Mouse (Mus musculus) stomach, postnatal 0 days (tissue): ENCODE results near the gene Bin2.

ENCODE experiments used
- CTCF ChIP-seq: IDR thresholded peaks from 2 replicates; pipeline ENCODE4 v1.5.1; 2016; ENCODE audit warnings: antibody characterized with exemption, low read depth, mild to moderate bottlenecking, moderate library complexity
- EP300 ChIP-seq: optimal IDR thresholded peaks from 2 replicates; pipeline ENCODE3; 2016; ENCODE audit warnings: antibody characterized with exemption

DNA sequence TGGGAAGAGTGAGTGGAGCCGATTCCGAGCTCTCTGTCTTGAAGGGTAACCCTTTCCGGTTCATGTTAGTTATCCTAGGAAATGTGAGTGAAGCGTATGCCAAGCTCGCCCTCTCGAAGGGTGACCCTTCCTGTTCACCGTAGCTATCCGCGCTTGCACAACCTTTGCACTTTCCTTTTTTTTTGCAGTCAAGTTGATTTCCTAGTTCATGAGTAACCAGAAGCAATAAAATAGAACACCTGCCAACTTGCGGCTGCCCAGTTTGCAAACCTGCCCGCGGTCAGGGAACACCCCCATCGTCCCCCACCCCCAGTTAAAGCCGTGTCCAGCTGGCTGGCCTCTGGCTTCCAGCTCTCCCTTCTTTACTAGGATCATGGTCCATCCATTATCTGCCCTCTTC lies 9.7 kb upstream of the Bin2 start:
- TF ChIP-seq CTCF (no peak), EP300 (no peak)
